Mouse (Mus musculus) embryonic facial prominence, embryonic 15.5 days (tissue): ENCODE data around the gene Trmt44. TPM values are rescaled to one million over a fixed set of nuclear protein-coding genes. Genes with fewer than 3 reads are reported as not detected.

ENCODE experiments used
- ATAC-seq: fragments of 200-750 bp; cut with Nextera tagmentation; 2 replicates; pipeline ENCODE4 v1.8.0; 2017; ENCODE audit warnings: low read depth, moderate TSS enrichment; ENCODE audit not compliant: insufficient number of reproducible peaks, low FRiP score, low TSS enrichment
- H3K27ac ChIP-seq: fragments of 300-500 bp; sonication (generic); replicated peaks from 2 replicates; pipeline ENCODE4 v1.5.1; 2015; ENCODE audit warnings: mild to moderate bottlenecking, inconsistent platforms
- H3K27me3 ChIP-seq: fragments of 300-500 bp; sonication (generic); 2 replicates; pipeline ENCODE4 v1.6.1; 2015; ENCODE audit warnings: inconsistent platforms
- H3K36me3 ChIP-seq: fragments of 300-500 bp; sonication (generic); 2 replicates; pipeline ENCODE4 v1.6.1; 2015; ENCODE audit warnings: mild to moderate bottlenecking, inconsistent platforms
- H3K4me1 ChIP-seq: fragments of 300-500 bp; sonication (generic); 2 replicates; pipeline ENCODE4 v1.6.1; 2015; ENCODE audit warnings: inconsistent platforms
- H3K4me2 ChIP-seq: fragments of 300-500 bp; sonication (generic); replicated peaks from 2 replicates; pipeline ENCODE4 v1.6.1; 2015; ENCODE audit warnings: mild to moderate bottlenecking, inconsistent platforms
- H3K4me3 ChIP-seq: fragments of 300-500 bp; sonication (generic); replicated peaks from 2 replicates; pipeline ENCODE4 v1.5.1; 2015; ENCODE audit warnings: mild to moderate bottlenecking, inconsistent platforms
- H3K9ac ChIP-seq: fragments of 300-500 bp; sonication (generic); 2 replicates; pipeline ENCODE4 v1.6.1; 2015; ENCODE audit warnings: inconsistent platforms
- H3K9me3 ChIP-seq: fragments of 300-500 bp; sonication (generic); replicated peaks from 2 replicates; pipeline ENCODE4 v1.6.1; 2016; ENCODE audit warnings: inconsistent platforms
- WGBS: fragments of 180-500 bp; shearing (Covaris S2); methylation state at CpG from one replicate; pipeline ENCODE4 v1.1.7; 2015; 5-methylcytosine and 5-hydroxymethylcytosine counted together
- polyA plus RNA-seq: library from polyadenylated mRNA; unstranded; fragments of >200 nt; fragmentation: Nextera tagmentation; extraction: Ambion mirVana; gene quantifications from 2 replicates; pipeline ENCODE4 v1.2.1, GENCODE M21; 2015

Trmt44 gene
- polyA plus RNA-seq = 8.4 and 9.0 TPM in 2 replicates

DNA sequence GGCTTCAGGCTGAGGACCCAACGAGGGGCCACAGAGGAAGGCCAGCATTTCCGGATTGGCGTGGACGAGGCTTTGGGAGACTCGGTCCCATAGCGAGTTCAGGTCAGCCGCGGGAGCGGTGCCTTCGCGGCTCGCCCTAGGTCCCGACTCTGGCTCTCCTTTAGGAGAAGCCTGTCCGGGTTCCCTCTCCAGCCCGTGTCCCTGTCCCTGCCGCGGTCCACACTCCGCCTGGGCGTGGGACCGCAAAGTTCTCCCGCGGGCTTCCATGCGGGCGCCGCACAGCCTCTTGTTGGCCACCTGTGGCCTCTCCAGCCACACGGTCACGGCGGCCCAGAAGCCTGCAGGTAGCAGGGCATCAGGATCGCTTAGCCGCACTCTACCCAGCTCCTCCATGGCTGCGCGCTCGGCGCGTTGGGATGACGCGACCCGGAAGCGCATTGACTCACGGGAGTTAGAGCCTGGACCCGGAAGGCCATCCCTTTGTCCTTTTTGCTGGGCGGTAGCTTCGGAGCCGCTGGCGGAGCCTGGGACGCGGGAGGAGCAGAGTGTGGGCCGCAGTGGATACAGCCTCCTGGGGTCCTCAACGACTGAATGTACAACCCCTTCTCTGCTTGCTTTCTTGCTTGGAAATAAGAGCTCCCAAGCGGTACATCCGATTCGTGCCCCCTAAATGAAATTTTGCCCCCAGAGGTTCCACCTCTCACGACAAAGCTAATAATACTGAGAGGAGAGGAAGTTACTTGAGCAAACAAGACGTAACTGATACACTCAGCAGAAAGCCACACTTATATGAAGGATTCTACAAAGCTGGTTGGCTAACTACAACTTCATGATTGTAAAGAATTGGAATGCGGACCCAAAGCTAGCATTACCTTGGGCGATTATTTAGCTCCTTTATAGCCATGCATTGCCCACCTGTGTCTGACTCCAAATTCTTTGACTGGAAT is at the start of gene Trmt44:
Gene Trmt44, minus strand, starts transcription at position 418 of the 947 bp plus-strand sequence.
- WGBS = 3% methylated on average over 56 of the region's 56 CpGs

GRCm38 (mm10) chr5:35623831-35624230 is 49.0 kb upstream of the Trmt44 start:
- no peaks in the 10 kb centered on the region for H3K9me3 ChIP-seq
- H3K27ac ChIP-seq = peak overlapping the region; percentile 71
- ATAC-seq = no peak

More for the DNA sequence above, at the start of gene Trmt44:
- Histone ChIP-seq H3K27ac (peak within 1 kb of the TSS; percentile 87), H3K4me2 (peak within 1 kb of the TSS; percentile 94), H3K27me3 (no peaks in the 10 kb centered on the region), H3K4me3 (peak within 1 kb of the TSS; percentile 99), H3K36me3 (peaks cover 36% of the 10 kb centered on the region), H3K9me3 (no peaks in the 10 kb centered on the region), H3K4me1 (peaks cover 13% of the 10 kb centered on the region), H3K9ac (peak within 1 kb of the TSS; percentile 93)
- peak; percentile 92 for ATAC-seq

GRCm38 (mm10) chr5:35621114-35621513 is 46.2 kb upstream of the Trmt44 start:
- no peak for ATAC-seq
- no peak overlapping the region for H3K4me2 ChIP-seq
- no peak overlapping the region for H3K4me3 ChIP-seq
- no peaks in the 10 kb centered on the region for H3K36me3 ChIP-seq
- no peaks in the 10 kb centered on the region for H3K9me3 ChIP-seq
- no peak overlapping the region for H3K9ac ChIP-seq
- H3K4me1 ChIP-seq = peaks cover 49% of the 10 kb centered on the region
- 38% methylated on average over 4 of the region's 4 CpGs for WGBS
- H3K27me3 ChIP-seq = no peaks in the 10 kb centered on the region
- H3K27ac ChIP-seq = no peak overlapping the region

More at GRCm38 (mm10) chr5:35623831-35624230, 49.0 kb upstream of the Trmt44 start:
- H3K4me1 ChIP-seq = peaks cover 45% of the 10 kb centered on the region
- no peak overlapping the region for H3K9ac ChIP-seq
- no peak overlapping the region for H3K4me3 ChIP-seq
- H3K27me3 ChIP-seq = no peaks in the 10 kb centered on the region
- H3K4me2 ChIP-seq = no peak overlapping the region
- H3K36me3 ChIP-seq = no peaks in the 10 kb centered on the region

GRCm38 (mm10) chr5:35616943-35617342 is 42.1 kb upstream of the Trmt44 start:
- H3K4me3 ChIP-seq = no peak overlapping the region
- H3K9me3 ChIP-seq = no peaks in the 10 kb centered on the region
- 0 out of 2 replicates have a peak overlapping the region, but pooled peaks have one; percentile 17 for H3K27ac ChIP-seq
- peaks cover 25% of the 10 kb centered on the region for H3K4me1 ChIP-seq
- H3K36me3 ChIP-seq = no peaks in the 10 kb centered on the region
- H3K27me3 ChIP-seq = no peaks in the 10 kb centered on the region
- 34% methylated on average over 5 of the region's 5 CpGs for WGBS
- no peak overlapping the region for H3K4me2 ChIP-seq
- H3K9ac ChIP-seq = no peak overlapping the region
- ATAC-seq = no peak

- no peak for ATAC-seq
- Histone ChIP-seq H3K9me3 (no peaks in the 10 kb centered on the region), H3K4me3 (no peak overlapping the region), H3K36me3 (no peaks in the 10 kb centered on the region), H3K9ac (no peak overlapping the region), H3K4me1 (peaks cover 39% of the 10 kb centered on the region), H3K27ac (no peak overlapping the region), H3K4me2 (no peak overlapping the region), H3K27me3 (no peaks in the 10 kb centered on the region)
- WGBS = 85% methylated on average over 8 of the region's 8 CpGs
These were observed 37.9 kb upstream of the Trmt44 start for GRCm38 (mm10) chr5:35612722-35613121.

GRCm38 (mm10) chr5:35611900-35612299 is 37.0 kb upstream of the Trmt44 start:
- H3K4me3 ChIP-seq = no peak overlapping the region
- H3K27ac ChIP-seq = no peak overlapping the region
- no peak overlapping the region for H3K9ac ChIP-seq
- no peaks in the 10 kb centered on the region for H3K9me3 ChIP-seq
- WGBS = 66% methylated on average over 11 of the region's 11 CpGs
- ATAC-seq = no peak
- no peak overlapping the region for H3K4me2 ChIP-seq
- peaks cover 37% of the 10 kb centered on the region for H3K4me1 ChIP-seq
- no peaks in the 10 kb centered on the region for H3K27me3 ChIP-seq
- H3K36me3 ChIP-seq = no peaks in the 10 kb centered on the region

- Histone ChIP-seq H3K27ac (no peak overlapping the region), H3K4me2 (no peak overlapping the region), H3K4me3 (no peak overlapping the region), H3K27me3 (no peaks in the 10 kb centered on the region), H3K36me3 (no peaks in the 10 kb centered on the region), H3K9me3 (no peaks in the 10 kb centered on the region), H3K4me1 (peaks cover 35% of the 10 kb centered on the region), H3K9ac (no peak overlapping the region)
- ATAC-seq = no peak
- WGBS = 84% methylated on average over 9 of the region's 9 CpGs
These were observed 36.3 kb upstream of the Trmt44 start for GRCm38 (mm10) chr5:35611170-35611569.

DNA sequence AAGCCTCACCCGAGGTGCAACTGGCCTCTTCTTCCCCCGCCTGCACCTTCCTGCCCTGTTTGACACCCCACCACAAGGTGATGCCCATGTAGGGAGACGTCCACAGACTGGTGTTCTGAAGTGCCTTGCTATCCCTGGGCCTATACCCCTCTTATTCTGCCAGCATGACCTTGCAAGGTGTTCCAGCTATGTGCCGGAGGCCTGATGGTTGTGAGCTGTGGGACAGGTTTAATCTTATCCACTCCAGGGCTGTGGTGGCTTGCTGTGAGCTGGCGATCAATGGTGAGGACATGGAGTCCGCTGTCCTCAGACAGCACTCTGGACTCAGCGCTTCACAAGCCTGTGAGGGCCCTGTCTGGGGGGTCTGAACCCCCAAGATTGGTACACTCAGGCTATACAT is 35.5 kb upstream of the Trmt44 start:
- Histone ChIP-seq H3K4me2 (no peak overlapping the region), H3K4me3 (no peak overlapping the region), H3K27ac (no peak overlapping the region), H3K27me3 (no peaks in the 10 kb centered on the region), H3K36me3 (no peaks in the 10 kb centered on the region), H3K9ac (no peak overlapping the region), H3K4me1 (peaks cover 35% of the 10 kb centered on the region), H3K9me3 (no peaks in the 10 kb centered on the region)
- 96% methylated on average over 7 of the region's 7 CpGs for WGBS
- no peak for ATAC-seq

GRCm38 (mm10) chr5:35609971-35610370 is 35.1 kb upstream of the Trmt44 start:
- H3K36me3 ChIP-seq = no peaks in the 10 kb centered on the region
- H3K4me3 ChIP-seq = no peak overlapping the region
- no peak overlapping the region for H3K4me2 ChIP-seq
- H3K9me3 ChIP-seq = no peaks in the 10 kb centered on the region
- H3K9ac ChIP-seq = no peak overlapping the region
- H3K4me1 ChIP-seq = peaks cover 35% of the 10 kb centered on the region
- 0 out of 2 replicates have a peak overlapping the region, but pooled peaks have one; percentile 72 for H3K27ac ChIP-seq
- 61% methylated on average over 2 of the region's 2 CpGs for WGBS
- H3K27me3 ChIP-seq = no peaks in the 10 kb centered on the region
- ATAC-seq = no peak

- no peak overlapping the region for H3K4me2 ChIP-seq
- WGBS = 10% methylated on average over 12 of the region's 12 CpGs
These were observed 34.5 kb upstream of the Trmt44 start for GRCm38 (mm10) chr5:35609381-35609780.

GRCm38 (mm10) chr5:35608559-35608958 is 33.7 kb upstream of the Trmt44 start:
- Histone ChIP-seq H3K4me3 (no peak overlapping the region), H3K27me3 (no peaks in the 10 kb centered on the region), H3K27ac (peak overlapping the region; percentile 72), H3K36me3 (no peaks in the 10 kb centered on the region; the same call in 1 of the 2 replicates), H3K4me1 (peaks cover 35% of the 10 kb centered on the region), H3K4me2 (no peak overlapping the region), H3K9me3 (no peaks in the 10 kb centered on the region), H3K9ac (no peak overlapping the region)
- ATAC-seq = no peak
- 59% methylated on average over 5 of the region's 5 CpGs for WGBS

More at GRCm38 (mm10) chr5:35609381-35609780, 34.5 kb upstream of the Trmt44 start:
- H3K4me1 ChIP-seq = peaks cover 35% of the 10 kb centered on the region
- peak overlapping the region; percentile 72 for H3K27ac ChIP-seq
- H3K9me3 ChIP-seq = no peaks in the 10 kb centered on the region
- H3K9ac ChIP-seq = no peak overlapping the region
- peak; percentile 85 for ATAC-seq
- no peaks in the 10 kb centered on the region for H3K27me3 ChIP-seq
- H3K4me3 ChIP-seq = no peak overlapping the region
- H3K36me3 ChIP-seq = no peaks in the 10 kb centered on the region
